Mouse (Mus musculus): ENCODE measurements around the gene Hsdl1.

The Hsdl1 gene

GRCm38 (mm10) chr8:119579096-119579495 is 4.1 kb upstream of the Hsdl1 start:
- no peak for DNase-seq

DNA sequence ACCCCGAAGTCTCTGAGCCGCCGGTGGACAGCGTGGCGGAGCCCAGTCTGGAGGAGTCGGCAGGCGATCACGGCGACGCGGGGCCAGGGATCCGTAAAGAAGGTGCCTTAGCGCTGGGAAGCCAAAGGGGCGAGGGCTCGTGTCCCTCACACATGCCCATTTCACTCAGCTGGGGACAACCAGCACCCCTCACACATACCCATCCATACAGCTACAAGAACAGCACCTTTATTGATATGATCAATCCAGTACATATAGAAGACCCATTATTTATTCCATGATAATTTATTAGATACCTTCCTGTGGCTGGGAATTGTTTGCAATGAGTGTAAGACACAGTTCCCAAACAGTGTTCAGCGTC is 363 bp upstream of the Hsdl1 start:
- no peak for DNase-seq

GRCm38 (mm10) chr8:119572411-119572810 is 2.6 kb downstream of the Hsdl1 start:
- DNase-seq: no peak

DNA sequence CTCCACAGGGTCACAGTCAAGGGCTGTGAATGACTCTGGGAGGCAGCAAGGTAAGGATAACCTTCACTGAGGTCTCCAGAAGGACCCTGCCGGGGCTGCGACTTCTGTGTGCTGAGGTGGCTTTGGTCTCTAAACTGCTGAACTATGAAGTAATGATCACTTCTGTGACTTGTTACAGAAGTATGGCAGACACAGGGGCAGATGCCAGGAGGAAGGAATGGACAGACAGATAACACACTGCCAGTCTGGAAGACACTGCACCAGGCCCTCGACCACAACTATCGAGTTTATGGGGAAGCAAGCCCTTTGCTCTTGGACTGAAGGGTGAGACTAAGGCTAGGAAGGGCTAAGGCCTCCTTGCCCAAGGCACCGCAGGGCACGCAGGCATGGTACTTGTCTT is 3.8 kb downstream of the Hsdl1 start:
- DNase-seq: no peak

GRCm38 (mm10) chr8:119569881-119570280 is 5.1 kb downstream of the Hsdl1 start:
- DNase-seq: no peak

DNA sequence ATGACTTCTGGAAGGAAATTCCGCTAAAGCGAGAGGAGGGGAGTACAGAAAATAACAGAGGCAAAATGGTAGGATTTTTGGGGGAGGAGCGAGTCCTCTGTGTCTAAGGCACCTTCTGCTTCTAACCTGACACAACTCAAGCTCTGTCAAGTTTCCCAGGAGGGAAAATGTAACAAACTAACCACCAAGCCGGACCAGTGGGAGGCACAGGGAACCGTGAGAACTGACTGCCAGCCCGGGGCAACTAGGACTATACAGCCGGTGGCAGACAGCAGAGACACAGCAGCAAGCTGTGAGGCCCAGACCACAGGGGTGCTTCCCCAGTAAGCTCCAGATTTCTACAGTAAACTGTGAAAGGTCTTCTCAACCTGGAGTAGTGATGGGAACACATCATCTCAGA is 6.0 kb downstream of the Hsdl1 start:
- DNase-seq: no peak

DNA sequence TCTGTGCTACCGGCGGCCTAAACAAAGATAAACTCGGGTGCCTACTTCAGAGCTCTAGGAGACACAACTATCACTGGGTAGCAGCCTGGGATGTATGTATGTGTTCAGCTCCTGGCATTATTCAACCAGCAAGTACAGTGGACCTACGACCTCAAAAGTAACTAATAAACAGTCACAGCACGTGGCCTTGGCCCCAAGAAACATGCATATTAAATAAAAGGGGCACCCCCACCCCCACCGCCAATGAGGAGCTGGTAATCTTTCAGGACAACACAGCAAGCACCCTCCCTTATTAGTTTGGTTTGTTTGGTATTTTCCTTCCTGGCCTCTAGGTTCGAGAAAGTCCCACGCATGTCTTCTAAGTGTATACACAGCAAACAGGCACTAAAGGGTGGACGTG is 6.7 kb downstream of the Hsdl1 start:
- DNase-seq: no peak

DNA sequence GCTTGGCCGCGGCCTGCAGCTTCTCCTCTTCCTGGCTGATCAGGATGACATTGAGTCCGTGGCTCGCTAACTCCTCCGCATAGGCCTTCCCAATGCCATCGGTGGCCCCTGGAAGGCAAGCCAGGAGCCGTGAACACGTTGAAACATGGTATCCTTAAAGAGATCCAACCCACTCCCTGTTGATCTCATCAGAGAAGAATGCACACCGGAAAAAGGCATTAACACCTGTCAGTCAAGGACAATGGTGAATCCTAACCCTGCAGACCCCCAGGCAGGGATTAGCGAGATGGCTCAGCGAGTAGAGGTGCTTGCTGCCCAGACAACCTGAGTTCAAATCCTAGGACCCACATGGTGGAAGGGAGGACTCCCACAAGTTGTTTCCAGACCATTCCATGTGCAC is 8.6 kb downstream of the Hsdl1 start:
- no peak for DNase-seq

DNA sequence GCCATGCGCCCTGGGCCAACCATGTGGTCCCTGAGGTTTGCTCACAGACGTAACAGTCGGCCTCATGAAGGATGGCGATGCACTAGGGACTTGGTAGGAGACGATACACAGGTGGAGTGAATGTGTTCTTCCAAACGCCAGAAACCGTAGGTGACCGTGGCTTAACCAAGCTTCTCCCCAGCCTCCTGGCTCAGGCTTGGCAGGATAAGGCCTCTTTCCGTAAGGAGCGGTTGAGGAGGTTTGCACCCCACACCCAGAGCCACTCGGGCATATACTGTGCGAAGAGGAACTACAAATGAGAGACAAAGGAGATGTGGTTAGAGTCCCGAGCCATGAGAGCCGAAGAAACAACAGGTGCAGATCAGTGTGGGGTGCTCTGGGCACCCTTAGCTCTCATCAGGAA is 11.1 kb downstream of the Hsdl1 start:
- peak in 1 of 2 experiments; percentile 48 for DNase-seq

- no peak for DNase-seq
These were observed 15.6 kb downstream of the Hsdl1 start for GRCm38 (mm10) chr8:119559402-119559720.

DNA sequence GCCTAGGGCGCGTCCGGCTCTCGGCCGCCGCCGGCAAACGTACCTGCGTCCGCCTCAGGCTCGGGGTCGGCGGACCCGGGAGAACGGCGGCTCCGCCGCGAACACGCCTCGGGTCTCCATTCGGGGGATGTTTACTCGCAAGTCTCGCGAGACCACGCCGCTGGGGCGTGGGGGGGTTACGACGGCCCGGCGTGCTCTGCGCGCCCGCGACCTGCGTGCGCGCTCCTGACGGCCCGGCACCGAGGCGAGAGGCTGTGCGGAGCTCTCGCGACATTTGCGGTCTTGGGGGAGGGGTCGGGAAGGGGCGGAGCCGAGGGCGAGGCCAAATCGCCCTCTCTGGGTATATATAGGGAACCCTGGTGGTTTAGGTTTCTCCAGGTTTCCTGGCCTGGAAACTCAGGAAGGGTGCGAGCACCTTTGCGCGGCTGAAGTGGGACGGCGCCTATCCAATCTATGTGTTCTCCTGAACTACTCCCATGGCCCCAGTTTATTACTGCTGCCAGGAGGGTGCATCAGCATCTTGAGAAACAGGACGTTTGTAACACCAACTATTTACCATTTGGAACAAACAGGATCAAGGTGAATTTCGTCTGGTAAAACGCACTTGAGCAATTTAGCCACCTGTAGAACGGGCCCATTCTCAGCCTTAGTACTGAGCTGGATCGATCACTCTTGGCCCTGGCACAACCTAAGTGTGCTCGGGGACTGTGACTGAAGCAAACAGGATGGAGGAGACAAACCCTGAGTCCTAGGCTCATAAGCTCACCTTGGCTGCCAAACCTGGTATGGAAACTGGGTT is 16.2 kb downstream of the Hsdl1 start, which contains the start of gene Mbtps1:
Mbtps1 (minus strand) TSS at position 133 of the 799 bp plus-strand sequence.
- peak; percentile 98 to 99 for DNase-seq

- DNase-seq: peak; percentile 30 to 84
These were observed 17.0 kb downstream of the Hsdl1 start for GRCm38 (mm10) chr8:119557821-119558602.

DNA sequence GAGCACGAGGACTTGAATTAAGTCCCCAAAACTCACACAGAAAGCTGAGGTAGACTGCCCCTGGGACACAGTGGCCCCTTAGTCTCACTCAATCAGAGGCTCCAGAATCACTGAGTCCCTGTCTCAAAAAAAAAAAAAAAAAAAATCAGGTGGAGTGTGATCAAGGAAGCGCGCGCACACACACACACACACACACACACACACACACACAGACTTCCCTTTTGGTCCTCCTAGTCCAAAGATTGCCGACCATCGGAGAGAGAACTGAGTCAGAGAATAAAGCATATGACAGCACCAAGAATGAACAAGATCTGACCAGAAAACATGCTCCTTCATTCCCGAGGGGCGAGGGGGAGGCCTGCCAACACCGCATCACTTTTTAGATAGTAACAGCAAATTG is 17.9 kb downstream of the Hsdl1 start:
- no peak for DNase-seq

GRCm38 (mm10) chr8:119555861-119556260 is 19.1 kb downstream of the Hsdl1 start:
- no peak for DNase-seq

- DNase-seq: no peak
These were observed 22.0 kb downstream of the Hsdl1 start for GRCm38 (mm10) chr8:119552967-119553366.

GRCm38 (mm10) chr8:119548560-119549113 is 26.3 kb downstream of the Hsdl1 start:
- DNase-seq: no peak

DNA sequence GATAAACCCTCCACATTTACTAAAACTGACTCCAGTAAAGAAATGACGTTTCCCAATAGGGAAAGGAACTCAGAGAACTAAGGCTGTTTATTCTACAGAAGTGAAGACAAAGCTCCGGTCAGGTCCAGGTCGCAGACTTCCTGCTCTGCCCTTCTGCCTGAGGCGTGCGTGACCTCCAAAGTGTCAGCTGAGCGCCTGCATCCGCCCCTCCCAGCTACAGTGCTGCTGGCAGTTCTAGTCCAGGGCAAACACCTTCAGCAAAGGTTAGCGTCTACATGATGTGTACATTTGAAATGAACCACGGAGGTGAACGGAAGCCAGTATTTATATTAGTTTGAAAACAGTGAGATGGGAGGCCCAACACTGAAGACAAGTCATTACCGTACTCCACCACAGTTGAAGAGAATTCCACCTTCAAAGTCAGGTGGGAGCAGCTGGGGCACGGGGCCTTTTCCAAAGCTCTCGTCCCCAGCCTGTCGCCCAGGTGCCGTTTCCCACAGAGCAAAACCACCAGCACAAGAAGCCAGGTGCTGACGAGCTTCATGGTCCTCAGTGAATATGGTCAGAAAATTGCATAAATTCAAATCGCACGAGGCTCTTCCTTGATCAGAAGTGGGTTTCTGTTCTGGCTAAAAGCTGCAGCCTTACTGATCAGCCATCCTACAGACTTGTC is 27.8 kb downstream of the Hsdl1 start:
- DNase-seq: no peak

GRCm38 (mm10) chr8:119545791-119546190 is 29.2 kb downstream of the Hsdl1 start:
- no peak for DNase-seq

- no peak for DNase-seq
These were observed 29.8 kb downstream of the Hsdl1 start for GRCm38 (mm10) chr8:119545180-119545579.

- DNase-seq: no peak
These were observed 30.4 kb downstream of the Hsdl1 start for GRCm38 (mm10) chr8:119544606-119545005.

DNA sequence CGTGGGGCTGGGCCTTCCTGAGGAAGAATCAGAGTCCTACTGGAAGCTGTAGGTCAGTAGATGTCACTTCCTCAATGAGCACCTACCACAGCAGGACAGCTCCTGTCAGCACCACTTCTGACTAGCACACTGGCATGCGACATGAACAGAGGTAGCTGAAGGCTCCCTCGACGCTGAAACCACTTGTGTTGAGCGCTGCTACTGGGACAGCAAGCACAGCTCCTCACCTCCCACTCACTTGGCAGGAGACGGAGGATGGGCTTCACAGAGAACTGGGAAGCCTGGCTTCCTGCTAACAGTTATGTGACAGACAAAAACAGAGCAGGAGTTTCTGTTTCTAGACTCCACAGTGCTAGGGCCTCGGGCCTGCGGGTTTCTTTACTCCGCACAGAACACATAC is 43.0 kb downstream of the Hsdl1 start:
- no peak for DNase-seq

DNA sequence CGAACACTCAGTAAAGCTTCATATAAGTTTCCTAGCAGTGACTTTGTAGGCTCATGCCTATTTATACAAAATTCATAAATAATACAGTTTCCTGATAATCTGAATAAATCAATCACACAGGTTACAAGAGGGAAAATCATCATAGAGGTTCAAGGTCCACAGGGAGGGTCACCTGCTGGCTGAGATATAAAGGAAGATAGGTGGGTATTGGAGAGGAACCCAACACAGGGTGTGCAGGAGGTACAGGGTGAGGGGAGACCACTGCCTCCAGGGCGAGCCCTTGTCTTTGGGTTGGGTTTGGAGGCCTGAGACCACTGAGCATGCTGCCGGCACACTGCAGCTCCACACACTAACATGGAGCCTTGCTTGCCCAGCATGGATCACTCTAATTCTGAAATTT is 43.6 kb downstream of the Hsdl1 start:
- DNase-seq: no peak

DNA sequence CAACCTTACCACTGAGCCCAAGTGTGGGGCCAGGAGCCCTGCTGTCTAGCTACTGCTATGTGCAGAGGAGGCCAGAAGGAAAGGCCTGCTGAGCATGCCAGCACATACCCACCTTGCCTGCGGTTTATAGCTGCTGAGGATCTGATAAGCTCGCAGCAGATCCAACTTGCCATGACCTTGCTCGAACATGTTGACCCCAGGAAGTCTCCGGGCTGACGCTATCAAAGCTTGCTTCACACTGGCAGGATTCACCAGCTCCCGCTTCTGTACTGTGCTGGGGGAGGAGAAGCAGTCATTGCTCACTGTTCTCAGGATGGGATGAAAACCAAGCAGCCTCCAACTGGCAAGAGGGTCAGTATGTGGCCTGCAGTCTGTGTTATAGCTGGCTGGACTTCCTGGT is 44.0 kb downstream of the Hsdl1 start:
- no peak for DNase-seq

DNA sequence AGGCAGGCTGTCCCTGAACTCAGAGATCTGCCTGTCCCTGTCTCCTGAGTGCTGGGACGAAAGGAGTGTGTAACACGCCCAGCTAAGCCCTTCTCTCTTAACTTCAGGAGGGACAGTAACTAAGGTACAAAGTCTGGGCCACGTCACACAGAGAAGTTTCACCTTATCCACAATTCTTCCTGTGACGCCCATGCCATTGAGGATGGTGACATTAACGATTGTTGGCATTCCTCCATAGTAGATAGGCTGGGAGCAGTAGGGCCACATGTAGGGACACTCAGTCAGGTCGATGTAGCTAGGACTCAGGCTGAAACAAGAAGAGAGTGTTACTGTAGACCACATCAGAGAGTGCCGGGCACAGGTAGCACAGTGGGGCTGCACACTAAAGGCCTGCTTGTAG is 46.2 kb downstream of the Hsdl1 start:
- no peak for DNase-seq
